Mouse (Mus musculus) lung, postnatal 0 days (tissue): ENCODE results near the gene Crtam.

Experiments
- CTCF ChIP-seq: IDR thresholded peaks from 2 replicates; pipeline ENCODE4 v1.5.1; 2016; ENCODE audit warnings: antibody characterized with exemption, mild to moderate bottlenecking
- EP300 ChIP-seq: IDR thresholded peaks from 2 replicates; pipeline ENCODE4 v1.6.1; 2016; ENCODE audit warnings: antibody characterized with exemption, mild to moderate bottlenecking, control low read depth

GRCm38 (mm10) chr9:40948473-40948872 is 56.0 kb downstream of the Crtam start:
- TF ChIP-seq CTCF = no peak
- TF ChIP-seq EP300 = no peak
